Mouse (Mus musculus) stomach, adult 2 months (tissue): ENCODE results near the gene Aldh5a1. TPM values are rescaled to one million over a fixed set of nuclear protein-coding genes. Genes with fewer than 3 reads are reported as not detected.

Experiments used
- polyA plus RNA-seq: library from polyadenylated mRNA; depleted of rRNA; stranded (reverse); fragments of >200 nt; gene quantifications from 2 replicates; pipeline ENCODE4 v1.2.3, GENCODE M21; 2012; rRNA removed

Gene Aldh5a1
- 2.2 and 5.4 TPM in 2 replicates for polyA plus RNA-seq

GRCm38 (mm10) chr13:24937108-24937838 is at the start of gene Aldh5a1:
Gene Aldh5a1, minus strand, starts transcription at chr13:24937661.

GRCm38 (mm10) chr13:24942512-24943282 is 5.2 kb upstream of the Aldh5a1 start, which contains the start of gene Gpld1:
Gene Gpld1, plus strand, starts transcription at chr13:24943152.

Other genes starting within 250 kb of the Aldh5a1 start
- gene Armh2, start 196.4 kb downstream of the Aldh5a1 start, polyA plus RNA-seq = not detected in 2 replicates
- gene Gmnn, start 175.7 kb downstream of the Aldh5a1 start, polyA plus RNA-seq = 0.23 and 0.95 TPM in 2 replicates
- gene BC005537, start 136.0 kb downstream of the Aldh5a1 start, polyA plus RNA-seq = 9.2 and 9.8 TPM in 2 replicates
- gene Acot13, start 106.1 kb downstream of the Aldh5a1 start, polyA plus RNA-seq = 34.2 and 54.8 TPM in 2 replicates
- 2.7 and 4.9 TPM in 2 replicates for gene Tdp2, start 106.0 kb downstream of the Aldh5a1 start, polyA plus RNA-seq
- 0.10 and 0.11 TPM in 2 replicates for gene D130043K22Rik, start 92.5 kb downstream of the Aldh5a1 start, polyA plus RNA-seq
- 4.4 and 7.1 TPM in 2 replicates for gene Gpld1, start 5.5 kb upstream of the Aldh5a1 start, polyA plus RNA-seq
- gene Mrs2, start 82.7 kb upstream of the Aldh5a1 start, polyA plus RNA-seq = 9.1 and 14.5 TPM in 2 replicates
- gene Dcdc2a, start 118.3 kb upstream of the Aldh5a1 start, polyA plus RNA-seq = 0.04 TPM in 1 of 2 replicates, not detected in the other